Mouse (Mus musculus) kidney, adult 2 months (tissue): ENCODE measurements around the gene Capzb. TPM values are rescaled to one million over a fixed set of nuclear protein-coding genes. Genes with fewer than 3 reads are reported as not detected.

Source experiments
- DNase-seq: peaks from one replicate; pipeline ENCODE4 v3.0.0; 2021
- H3K27ac ChIP-seq: fragments of 200-500 bp; 2 replicates; pipeline ENCODE4 v1.5.1; 2012; ENCODE audit warnings: low read depth, low read length, control low read depth, inconsistent platforms; ENCODE audit not compliant: insufficient read depth
- H3K27me3 ChIP-seq: fragments of 200-500 bp; replicated peaks from 2 replicates; pipeline ENCODE4 v1.6.1; 2012; ENCODE audit warnings: mild to moderate bottlenecking, moderate library complexity, low read length, inconsistent platforms; ENCODE audit not compliant: control insufficient read depth, insufficient read depth
- H3K36me3 ChIP-seq: fragments of 200-500 bp; 2 replicates; pipeline ENCODE4 v1.6.1; 2012; ENCODE audit warnings: mild to moderate bottlenecking, moderate library complexity, low read length, inconsistent platforms; ENCODE audit not compliant: control insufficient read depth, insufficient read depth
- H3K4me1 ChIP-seq: fragments of 200-500 bp; 2 replicates; pipeline ENCODE4 v1.6.1; 2011; ENCODE audit warnings: low read length; ENCODE audit not compliant: control insufficient read depth, insufficient read depth
- H3K4me3 ChIP-seq: fragments of 200-500 bp; 2 replicates; pipeline ENCODE4 v1.5.1; 2011; ENCODE audit warnings: mild to moderate bottlenecking, low read depth, low read length, control low read depth; ENCODE audit not compliant: insufficient read depth
- CTCF ChIP-seq: fragments of 200-500 bp; conservative IDR thresholded peaks from 2 replicates; pipeline ENCODE4 v1.5.1; 2011; ENCODE audit warnings: low read depth, mild to moderate bottlenecking, control low read depth, low read length, moderate library complexity, mixed read lengths; ENCODE audit not compliant: insufficient read depth, insufficient read length
- POLR2A ChIP-seq: fragments of 200-500 bp; IDR thresholded peaks from one replicate; pipeline ENCODE4 v1.6.1; 2011; ENCODE audit warnings: low read depth, low read length, control low read depth
- WGBS: fragments of 180-500 bp; shearing (Covaris S2); methylation state at CpG from one replicate; pipeline ENCODE4 v1.1.7; 2018; 5-methylcytosine and 5-hydroxymethylcytosine counted together
- polyA plus RNA-seq: library from polyadenylated mRNA; depleted of rRNA; stranded (reverse); fragments of >200 nt; gene quantifications from 2 replicates; pipeline ENCODE4 v1.2.3, GENCODE M21; 2012

The Capzb gene
- polyA plus RNA-seq, 1 experiment, result 134 TPM

GRCm38 (mm10) chr4:139258621-139259301 lies 66.1 kb downstream of the Capzb start:
- Histone ChIP-seq H3K27ac (no peak overlapping the region), H3K4me1 (0 out of 2 replicates have a peak, but pooled peaks cover 3% of the 10 kb centered on the region), H3K27me3 (no peaks in the 10 kb centered on the region), H3K36me3 (no peaks in the 10 kb centered on the region), H3K4me3 (no peak overlapping the region)
- DNase-seq, result no peak
- TF ChIP-seq POLR2A (no peak), CTCF (no peak)
- 72% methylated on average over 6 of the region's 6 CpGs for WGBS

DNA sequence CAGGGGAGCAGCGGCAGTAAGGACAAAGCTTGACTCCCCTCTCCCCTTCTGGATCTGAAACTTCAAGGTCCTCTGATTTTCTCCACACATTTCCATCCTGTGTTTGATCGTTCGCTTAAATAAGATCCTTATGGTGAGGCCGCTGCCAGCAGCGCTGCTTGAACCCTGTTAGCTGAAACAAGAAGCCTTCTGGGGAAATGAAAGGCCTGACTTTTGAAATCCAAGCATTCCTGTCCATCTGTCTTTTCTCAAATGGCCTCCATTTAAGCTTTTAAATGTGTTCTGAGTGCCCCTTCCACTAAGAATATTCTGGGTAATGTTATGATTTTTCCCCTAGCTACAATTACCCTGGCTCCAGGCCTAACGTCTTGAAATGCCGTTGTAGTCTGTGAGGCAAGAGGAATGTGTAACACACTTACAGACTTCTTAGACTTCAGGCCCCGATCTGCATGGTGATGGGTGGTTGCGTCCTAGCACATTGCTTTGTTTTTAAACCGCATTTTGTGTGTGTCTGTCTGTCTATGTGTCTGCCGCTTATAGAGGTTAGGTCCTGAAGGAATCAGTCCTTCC lies 66.7 kb downstream of the Capzb start:
- 0 out of 2 replicates have a peak, but pooled peaks cover 3% of the 10 kb centered on the region for H3K4me1 ChIP-seq
- H3K27ac ChIP-seq, result no peak overlapping the region
- H3K27me3 ChIP-seq, result no peaks in the 10 kb centered on the region
- no peak for TF ChIP-seq CTCF
- TF ChIP-seq POLR2A, result no peak
- no peaks in the 10 kb centered on the region for H3K36me3 ChIP-seq
- no peak for DNase-seq
- WGBS, result 66% methylated on average over 11 of the region's 11 CpGs
- H3K4me3 ChIP-seq, result no peak overlapping the region

DNA sequence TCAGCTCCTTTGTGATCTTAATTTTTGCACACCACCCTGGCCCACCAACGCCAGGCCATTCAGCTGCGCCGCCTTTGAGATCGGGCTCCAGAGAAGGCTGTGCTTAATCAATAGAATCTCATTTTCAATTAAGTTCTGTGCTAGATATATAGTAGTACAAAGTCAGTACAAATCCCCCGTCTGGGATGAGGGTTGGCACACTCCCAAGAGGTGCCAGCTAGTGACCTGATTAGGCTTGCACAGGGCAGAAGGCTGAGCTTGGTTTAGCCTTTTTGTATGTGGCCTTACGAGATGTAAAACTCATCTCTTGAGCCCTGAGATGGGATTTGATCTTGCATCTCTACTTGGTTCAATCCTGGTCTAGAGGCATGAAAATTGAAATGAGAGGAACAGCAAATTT lies 70.3 kb downstream of the Capzb start:
- Histone ChIP-seq H3K4me1 (no peaks in the 10 kb centered on the region), H3K4me3 (no peak overlapping the region), H3K27me3 (no peaks in the 10 kb centered on the region), H3K36me3 (peaks cover 2% of the 10 kb centered on the region; the same call in 1 of the 2 replicates), H3K27ac (no peak overlapping the region)
- no peak for DNase-seq
- TF ChIP-seq POLR2A (no peak), CTCF (no peak)
- 80% methylated on average over 6 of the region's 6 CpGs for WGBS

DNA sequence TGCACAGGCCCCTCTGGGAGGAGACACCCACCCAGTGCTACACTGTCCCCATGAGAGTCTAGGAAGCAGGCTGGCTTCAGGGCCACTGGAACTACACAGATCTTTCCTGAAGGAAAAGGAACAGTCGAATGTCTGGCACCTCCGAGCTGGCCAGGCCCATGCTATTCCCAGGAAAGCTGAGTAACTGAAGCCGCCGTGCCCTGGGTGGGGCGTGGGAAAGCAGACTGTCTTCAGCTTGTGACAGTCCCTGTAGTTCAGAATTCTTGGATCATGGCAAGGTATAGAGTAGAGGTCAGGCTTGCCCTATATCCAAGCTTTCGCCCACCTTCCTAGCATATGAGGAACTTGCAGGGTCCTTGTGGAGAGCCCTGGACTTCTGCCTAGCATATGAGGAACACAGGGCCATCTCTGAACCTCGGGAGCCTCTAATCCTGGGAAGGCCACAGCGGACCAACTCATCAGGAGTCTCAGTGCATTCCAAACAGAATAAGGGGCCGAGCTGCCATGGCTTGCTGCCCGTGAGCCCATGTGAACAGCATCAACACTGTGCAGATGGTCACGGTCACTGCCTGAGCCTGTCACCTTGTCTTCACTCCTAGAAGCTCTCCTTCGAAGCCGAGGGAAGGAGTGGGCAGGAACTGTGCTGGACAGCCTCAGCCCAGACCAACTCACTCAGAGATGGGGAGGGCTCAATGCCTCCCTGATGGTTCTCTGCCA lies 73.2 kb downstream of the Capzb start:
- Histone ChIP-seq H3K4me1 (no peaks in the 10 kb centered on the region), H3K27ac (no peak overlapping the region), H3K4me3 (no peak overlapping the region), H3K27me3 (no peaks in the 10 kb centered on the region), H3K36me3 (peaks cover 2% of the 10 kb centered on the region; the same call in 1 of the 2 replicates)
- no peak for TF ChIP-seq POLR2A
- WGBS, result 63% methylated on average over 13 of the region's 13 CpGs
- DNase-seq, result no peak

DNA sequence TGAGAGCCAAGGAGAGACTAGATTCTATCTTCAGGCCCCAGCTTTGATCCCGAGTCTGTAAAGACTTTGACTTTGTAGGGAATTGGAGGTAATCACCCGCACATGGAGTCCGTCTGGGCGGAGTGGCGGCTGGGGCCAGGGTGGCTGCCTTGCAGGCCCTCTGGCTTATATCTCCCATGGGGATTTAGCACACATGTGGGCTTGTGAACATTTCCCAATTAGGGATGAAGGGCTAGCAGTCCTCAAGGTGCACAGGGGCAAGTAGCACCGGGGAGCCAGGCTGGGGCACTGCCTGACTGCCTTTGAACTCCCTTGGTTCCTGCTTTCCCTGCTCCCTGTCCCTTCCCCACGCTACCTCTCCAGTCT lies 73.8 kb downstream of the Capzb start:
- no peaks in the 10 kb centered on the region for H3K4me1 ChIP-seq
- no peak overlapping the region for H3K4me3 ChIP-seq
- DNase-seq, result no peak
- 78% methylated on average over 7 of the region's 7 CpGs for WGBS
- no peak overlapping the region for H3K27ac ChIP-seq
- H3K36me3 ChIP-seq, result peaks cover 2% of the 10 kb centered on the region; the same call in 1 of the 2 replicates
- H3K27me3 ChIP-seq, result no peaks in the 10 kb centered on the region
- TF ChIP-seq POLR2A (no peak), CTCF (no peak)

DNA sequence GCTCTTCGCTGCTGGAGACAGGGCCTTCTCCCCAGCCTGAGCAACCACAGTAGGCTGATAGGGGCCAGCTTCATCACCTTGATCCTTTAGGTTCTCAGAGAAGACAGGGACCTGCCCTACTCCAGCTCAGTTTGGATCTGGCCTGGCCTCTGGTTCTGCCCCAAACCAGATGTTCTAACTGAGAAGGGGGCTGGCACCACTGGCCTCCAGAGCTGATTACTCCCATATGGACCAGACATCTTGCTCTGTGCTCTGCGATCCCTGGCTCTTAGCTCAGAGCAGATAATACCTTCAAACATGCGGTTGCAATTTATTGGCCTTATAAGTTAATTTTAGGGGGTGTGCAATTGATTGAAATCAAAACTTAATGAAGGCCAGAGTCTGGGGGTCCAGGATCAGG lies 74.6 kb downstream of the Capzb start:
- Histone ChIP-seq H3K36me3 (peaks cover 2% of the 10 kb centered on the region; the same call in 1 of the 2 replicates), H3K27me3 (no peaks in the 10 kb centered on the region), H3K4me3 (no peak overlapping the region), H3K27ac (no peak overlapping the region), H3K4me1 (no peaks in the 10 kb centered on the region)
- WGBS, result 95% methylated on average over 3 of the region's 3 CpGs
- TF ChIP-seq CTCF (no peak), POLR2A (no peak)
- DNase-seq, result no peak

DNA sequence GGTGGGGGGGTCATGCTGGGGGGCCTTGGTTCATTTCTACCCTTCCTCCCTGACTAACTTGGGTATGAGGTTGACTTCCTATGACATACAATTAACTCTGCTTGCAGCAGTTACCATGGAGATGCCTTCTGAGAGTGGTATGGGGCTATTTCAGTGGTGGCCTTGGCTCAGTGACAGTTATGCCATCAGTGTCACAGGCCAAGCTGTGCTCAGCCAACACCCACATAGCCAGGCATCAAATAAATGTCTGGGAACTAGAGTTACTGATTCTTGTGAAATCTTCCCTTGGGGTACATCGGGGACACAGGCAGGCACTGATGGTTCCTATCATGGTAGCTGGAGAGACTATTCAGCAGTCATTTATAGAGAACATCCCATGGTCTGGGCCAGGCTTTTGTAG lies 75.5 kb downstream of the Capzb start:
- no peak for TF ChIP-seq CTCF
- TF ChIP-seq POLR2A, result no peak
- Histone ChIP-seq H3K36me3 (peaks cover 2% of the 10 kb centered on the region; the same call in 1 of the 2 replicates), H3K27ac (no peak overlapping the region), H3K4me1 (no peaks in the 10 kb centered on the region), H3K4me3 (no peak overlapping the region), H3K27me3 (no peaks in the 10 kb centered on the region)
- DNase-seq, result no peak
- 83% methylated on average over 1 of the region's 1 CpGs for WGBS
